Mouse (Mus musculus): ENCODE measurements around the gene Slc7a10. TPM values are rescaled to one million over a fixed set of nuclear protein-coding genes. Genes with fewer than 3 reads are reported as not detected.

Gene Slc7a10
- polyA plus RNA-seq, 1 experiment from 2014 or later, result 6.2 TPM

GRCm38 (mm10) chr7:35149616-35150433 lies 36.4 kb upstream of the Slc7a10 start:
- H3K27ac ChIP-seq (ENCODE audit: low read length), result no peak overlapping the region
- H3K4me1 ChIP-seq (replicated peaks; ENCODE audit: control insufficient read depth, insufficient read depth, low read length), result peaks cover 29% of the 10 kb centered on the region
- H3K4me3 ChIP-seq (ENCODE audit: low read length), result no peak overlapping the region
- H3K4me2 ChIP-seq (ENCODE audit: low read depth, low read length), result no peak overlapping the region
- H3K27me3 ChIP-seq (ENCODE audit: control insufficient read depth, insufficient read depth, low read depth, low read length), result no peaks in the 10 kb centered on the region
- 22% methylated on average over 15 of the region's 15 CpGs for WGBS
- no peaks in the 10 kb centered on the region for H3K36me3 ChIP-seq (ENCODE audit: control insufficient read depth, insufficient read depth, low read length)
- no peak for ATAC-seq (ENCODE audit: low read depth)
- no peaks in the 10 kb centered on the region for H3K9me3 ChIP-seq (ENCODE audit: control insufficient read depth, low read length)
- H3K9ac ChIP-seq (ENCODE audit: low read length), result no peak overlapping the region

- Histone ChIP-seq H3K9ac (ENCODE audit: low read length) (no peak overlapping the region), H3K36me3 (ENCODE audit: control insufficient read depth, insufficient read depth, low read length) (no peaks in the 10 kb centered on the region), H3K4me1 (replicated peaks; ENCODE audit: control insufficient read depth, insufficient read depth, low read length) (peaks cover 19% of the 10 kb centered on the region), H3K4me3 (ENCODE audit: low read length) (no peak overlapping the region), H3K27me3 (ENCODE audit: control insufficient read depth, insufficient read depth, low read depth, low read length) (no peaks in the 10 kb centered on the region), H3K27ac (ENCODE audit: low read length) (no peak overlapping the region), H3K4me2 (ENCODE audit: low read depth, low read length) (no peak overlapping the region), H3K9me3 (ENCODE audit: control insufficient read depth, low read length) (no peaks in the 10 kb centered on the region)
- no peak for ATAC-seq (ENCODE audit: low read depth)
- WGBS, result 73% methylated on average over 5 of the region's 5 CpGs
Measured at GRCm38 (mm10) chr7:35150860-35151259, 35.3 kb upstream of the Slc7a10 start.

- Histone ChIP-seq H3K4me3 (ENCODE audit: low read length) (no peak overlapping the region), H3K4me1 (replicated peaks; ENCODE audit: control insufficient read depth, insufficient read depth, low read length) (peaks cover 6% of the 10 kb centered on the region), H3K36me3 (ENCODE audit: control insufficient read depth, insufficient read depth, low read length) (no peaks in the 10 kb centered on the region), H3K27ac (ENCODE audit: low read length) (no peak overlapping the region), H3K9me3 (ENCODE audit: control insufficient read depth, low read length) (no peaks in the 10 kb centered on the region), H3K27me3 (ENCODE audit: control insufficient read depth, insufficient read depth, low read depth, low read length) (no peaks in the 10 kb centered on the region), H3K4me2 (ENCODE audit: low read depth, low read length) (no peak overlapping the region), H3K9ac (ENCODE audit: low read length) (no peak overlapping the region)
- no peak for ATAC-seq (ENCODE audit: low read depth)
- 55% methylated on average over 12 of the region's 12 CpGs for WGBS
Measured at GRCm38 (mm10) chr7:35154449-35154848, 31.7 kb upstream of the Slc7a10 start.

- no peak for ATAC-seq (ENCODE audit: low read depth)
- H3K4me3 ChIP-seq (ENCODE audit: low read length), result no peak overlapping the region
- H3K9me3 ChIP-seq (ENCODE audit: control insufficient read depth, low read length), result no peaks in the 10 kb centered on the region
Measured at GRCm38 (mm10) chr7:35156561-35157477, 29.4 kb upstream of the Slc7a10 start.

GRCm38 (mm10) chr7:35157512-35157911 lies 28.7 kb upstream of the Slc7a10 start:
- no peak overlapping the region for H3K9ac ChIP-seq (ENCODE audit: low read length)
- no peak overlapping the region for H3K4me3 ChIP-seq (ENCODE audit: low read length)
- 69% methylated on average over 3 of the region's 3 CpGs for WGBS
- H3K36me3 ChIP-seq (ENCODE audit: control insufficient read depth, insufficient read depth, low read length), result no peaks in the 10 kb centered on the region
- H3K4me2 ChIP-seq (ENCODE audit: low read depth, low read length), result no peak overlapping the region
- no peak for ATAC-seq (ENCODE audit: low read depth)
- no peaks in the 10 kb centered on the region for H3K27me3 ChIP-seq (ENCODE audit: control insufficient read depth, insufficient read depth, low read depth, low read length)
- H3K27ac ChIP-seq (ENCODE audit: low read length), result no peak overlapping the region
- H3K9me3 ChIP-seq (ENCODE audit: control insufficient read depth, low read length), result no peaks in the 10 kb centered on the region
- H3K4me1 ChIP-seq (replicated peaks; ENCODE audit: control insufficient read depth, insufficient read depth, low read length), result no peaks in the 10 kb centered on the region

More at GRCm38 (mm10) chr7:35156561-35157477, 29.4 kb upstream of the Slc7a10 start:
- H3K4me1 ChIP-seq (replicated peaks; ENCODE audit: control insufficient read depth, insufficient read depth, low read length), result no peaks in the 10 kb centered on the region
- H3K36me3 ChIP-seq (ENCODE audit: control insufficient read depth, insufficient read depth, low read length), result no peaks in the 10 kb centered on the region
- no peak overlapping the region for H3K27ac ChIP-seq (ENCODE audit: low read length)
- H3K4me2 ChIP-seq (ENCODE audit: low read depth, low read length), result no peak overlapping the region
- WGBS, result 57% methylated on average over 16 of the region's 16 CpGs
- H3K9ac ChIP-seq (ENCODE audit: low read length), result no peak overlapping the region
- no peaks in the 10 kb centered on the region for H3K27me3 ChIP-seq (ENCODE audit: control insufficient read depth, insufficient read depth, low read depth, low read length)

GRCm38 (mm10) chr7:35162443-35162842 lies 23.7 kb upstream of the Slc7a10 start:
- no peak for ATAC-seq (ENCODE audit: low read depth)
- Histone ChIP-seq H3K4me1 (replicated peaks; ENCODE audit: control insufficient read depth, insufficient read depth, low read length) (no peaks in the 10 kb centered on the region), H3K27me3 (ENCODE audit: control insufficient read depth, insufficient read depth, low read depth, low read length) (no peaks in the 10 kb centered on the region), H3K27ac (ENCODE audit: low read length) (no peak overlapping the region), H3K4me3 (ENCODE audit: low read length) (no peak overlapping the region), H3K9ac (ENCODE audit: low read length) (no peak overlapping the region), H3K36me3 (ENCODE audit: control insufficient read depth, insufficient read depth, low read length) (no peaks in the 10 kb centered on the region), H3K4me2 (ENCODE audit: low read depth, low read length) (no peak overlapping the region), H3K9me3 (ENCODE audit: control insufficient read depth, low read length) (no peaks in the 10 kb centered on the region)
- WGBS, result 65% methylated on average over 6 of the region's 6 CpGs

GRCm38 (mm10) chr7:35163600-35163999 lies 22.6 kb upstream of the Slc7a10 start:
- Histone ChIP-seq H3K36me3 (ENCODE audit: control insufficient read depth, insufficient read depth, low read length) (no peaks in the 10 kb centered on the region), H3K4me2 (ENCODE audit: low read depth, low read length) (no peak overlapping the region), H3K4me1 (replicated peaks; ENCODE audit: control insufficient read depth, insufficient read depth, low read length) (no peaks in the 10 kb centered on the region), H3K27ac (ENCODE audit: low read length) (no peak overlapping the region), H3K27me3 (ENCODE audit: control insufficient read depth, insufficient read depth, low read depth, low read length) (no peaks in the 10 kb centered on the region), H3K4me3 (ENCODE audit: low read length) (no peak overlapping the region), H3K9ac (ENCODE audit: low read length) (no peak overlapping the region), H3K9me3 (ENCODE audit: control insufficient read depth, low read length) (no peaks in the 10 kb centered on the region)
- 73% methylated on average over 7 of the region's 7 CpGs for WGBS
- no peak for ATAC-seq (ENCODE audit: low read depth)

- H3K27me3 ChIP-seq (ENCODE audit: control insufficient read depth, insufficient read depth, low read depth, low read length), result no peaks in the 10 kb centered on the region
- H3K4me3 ChIP-seq (ENCODE audit: low read length), result no peak overlapping the region
- no peaks in the 10 kb centered on the region for H3K36me3 ChIP-seq (ENCODE audit: control insufficient read depth, insufficient read depth, low read length)
- WGBS, result 70% methylated on average over 6 of the region's 6 CpGs
- no peak for ATAC-seq (ENCODE audit: low read depth)
- no peaks in the 10 kb centered on the region for H3K4me1 ChIP-seq (replicated peaks; ENCODE audit: control insufficient read depth, insufficient read depth, low read length)
- H3K27ac ChIP-seq (ENCODE audit: low read length), result no peak overlapping the region
- no peak overlapping the region for H3K4me2 ChIP-seq (ENCODE audit: low read depth, low read length)
- H3K9me3 ChIP-seq (ENCODE audit: control insufficient read depth, low read length), result no peaks in the 10 kb centered on the region
- no peak overlapping the region for H3K9ac ChIP-seq (ENCODE audit: low read length)
Measured at GRCm38 (mm10) chr7:35164131-35164530, 22.1 kb upstream of the Slc7a10 start.

GRCm38 (mm10) chr7:35166988-35167387 lies 19.2 kb upstream of the Slc7a10 start:
- WGBS, result 73% methylated on average over 5 of the region's 5 CpGs
- Histone ChIP-seq H3K4me2 (ENCODE audit: low read depth, low read length) (no peak overlapping the region), H3K9ac (ENCODE audit: low read length) (no peak overlapping the region), H3K27me3 (ENCODE audit: control insufficient read depth, insufficient read depth, low read depth, low read length) (no peaks in the 10 kb centered on the region; the same call in 1 of the 2 replicates), H3K4me3 (ENCODE audit: low read length) (no peak overlapping the region), H3K4me1 (replicated peaks; ENCODE audit: control insufficient read depth, insufficient read depth, low read length) (0 out of 2 replicates have a peak, but pooled peaks cover under 1% of the 10 kb centered on the region), H3K9me3 (ENCODE audit: control insufficient read depth, low read length) (no peaks in the 10 kb centered on the region), H3K27ac (ENCODE audit: low read length) (no peak overlapping the region), H3K36me3 (ENCODE audit: control insufficient read depth, insufficient read depth, low read length) (no peaks in the 10 kb centered on the region)
- no peak for ATAC-seq (ENCODE audit: low read depth)
